Mouse (Mus musculus): ENCODE measurements around the gene Plac9b.
"Not testable (repeated sequence)": the region's sequence is repeated elsewhere in the genome, so short reads cannot be mapped to it uniquely, and the experiment has no call there.

Plac9b gene

GRCm38 (mm10) chr14:26182380-26182779 is at the start of gene Plac9b:
Plac9b (minus strand) TSS chr14:26182480.
- DNase-seq (ENCODE audit: low read depth, low spot score) = not testable (repeated sequence)

- DNase-seq (ENCODE audit: low read depth, low spot score) = not testable (repeated sequence)
These were observed 34.1 kb upstream of the Plac9b start for GRCm38 (mm10) chr14:26216233-26217000.

- DNase-seq (ENCODE audit: low read depth, low spot score) = not testable (repeated sequence)
These were observed 24.6 kb upstream of the Plac9b start, which contains the start of gene Tmem254b for GRCm38 (mm10) chr14:26206926-26207247. Tmem254b (minus strand) TSS chr14:26207041.

GRCm38 (mm10) chr14:26206197-26206925 is 24.1 kb upstream of the Plac9b start:
- not testable (repeated sequence) for DNase-seq (ENCODE audit: low read depth, low spot score)

GRCm38 (mm10) chr14:26197851-26198250 is 15.6 kb upstream of the Plac9b start:
- DNase-seq (ENCODE audit: low read depth, low spot score) = not testable (repeated sequence)

- not testable (repeated sequence) for DNase-seq (ENCODE audit: low read depth, low spot score)
These were observed 6.1 kb upstream of the Plac9b start for GRCm38 (mm10) chr14:26188361-26188760.

GRCm38 (mm10) chr14:26186638-26187037 is 4.4 kb upstream of the Plac9b start:
- not testable (repeated sequence) for DNase-seq (ENCODE audit: low read depth, low spot score)

GRCm38 (mm10) chr14:26181660-26182059 is 620 bp downstream of the Plac9b start:
- DNase-seq (ENCODE audit: low read depth, low spot score) = not testable (repeated sequence)

- not testable (repeated sequence) for DNase-seq (ENCODE audit: low read depth, low spot score)
These were observed 7.3 kb downstream of the Plac9b start for GRCm38 (mm10) chr14:26175028-26175427.

- DNase-seq (ENCODE audit: low read depth, low spot score) = not testable (repeated sequence)
These were observed 8.3 kb downstream of the Plac9b start for GRCm38 (mm10) chr14:26173955-26174354.

GRCm38 (mm10) chr14:26165266-26165665 is 17.0 kb downstream of the Plac9b start:
- DNase-seq (ENCODE audit: low read depth, low spot score) = not testable (repeated sequence)

GRCm38 (mm10) chr14:26162423-26162822 is 19.9 kb downstream of the Plac9b start:
- not testable (repeated sequence) for DNase-seq (ENCODE audit: low read depth, low spot score)

- DNase-seq (ENCODE audit: low read depth, low spot score) = not testable (repeated sequence)
These were observed 21.1 kb downstream of the Plac9b start for GRCm38 (mm10) chr14:26161156-26161555.

GRCm38 (mm10) chr14:26156032-26156431 is 26.2 kb downstream of the Plac9b start:
- DNase-seq (ENCODE audit: low read depth, low spot score) = not testable (repeated sequence)

GRCm38 (mm10) chr14:26147095-26147494 is 35.2 kb downstream of the Plac9b start:
- DNase-seq (ENCODE audit: low read depth, low spot score) = not testable (repeated sequence)

- not testable (repeated sequence) for DNase-seq (ENCODE audit: low read depth, low spot score)
These were observed 63.2 kb downstream of the Plac9b start for GRCm38 (mm10) chr14:26119095-26119494.

- DNase-seq (ENCODE audit: low read depth, low spot score) = not testable (repeated sequence)
These were observed 63.7 kb downstream of the Plac9b start for GRCm38 (mm10) chr14:26118550-26119000.

GRCm38 (mm10) chr14:26118150-26118549 is 64.1 kb downstream of the Plac9b start, which contains the start of gene Duxbl2:
Duxbl2 (plus strand) TSS chr14:26118349.
- DNase-seq (ENCODE audit: low read depth, low spot score) = not testable (repeated sequence)
